Comparison of ENCODE assay signal across 8 mouse cellular contexts in genomic region chr19:41847614-41847991, GRCm38 (mm10). TPM values are rescaled to one million over a fixed set of nuclear protein-coding genes. Genes with fewer than 3 reads are reported as not detected.
DNase-seq lines count a peak whose midpoint lies in the region; ATAC-seq lines count a peak whose summit lies in the region.
"Not testable (repeated sequence)": the region's sequence is repeated elsewhere in the genome, so short reads cannot be mapped to it uniquely, and the experiment has no call there.

No protein-coding gene starts in this region.

- under 1% methylated on average over 40 of the region's 53 CpGs for WGBS in embryonic facial prominence, embryonic 15.5 days
- 0% methylated on average over 38 of the region's 53 CpGs for WGBS in intestine, embryonic 14.5 days
- 0% methylated on average over 43 of the region's 53 CpGs for WGBS in limb, embryonic 15.5 days

- H3K9me3 ChIP-seq in embryonic facial prominence, embryonic 15.5 days (replicated peaks); intestine, embryonic 14.5 days (ENCODE audit: control insufficient read depth, low read length); limb, embryonic 15.5 days: not testable (repeated sequence)

- H3K27ac ChIP-seq in embryonic facial prominence, embryonic 15.5 days (replicated peaks), result peak overlapping the region; percentile 94
- peak overlapping the region; percentile 92 for H3K27ac ChIP-seq in intestine, embryonic 14.5 days (ENCODE audit: low read depth)
- H3K27ac ChIP-seq in limb, embryonic 15.5 days, result peak overlapping the region; percentile 91

- H3K4me3 ChIP-seq in embryonic facial prominence, embryonic 15.5 days (replicated peaks), result peak overlapping the region; percentile 72
- H3K4me3 ChIP-seq in intestine, embryonic 14.5 days (ENCODE audit: low read depth, low read length), result peak overlapping the region; percentile 67
- H3K4me3 ChIP-seq in limb, embryonic 15.5 days, result peak overlapping the region; percentile 70

- H3K4me1 ChIP-seq in embryonic facial prominence, embryonic 15.5 days, result peaks cover 29% of the 10 kb centered on the region
- H3K4me1 ChIP-seq in intestine, embryonic 14.5 days (replicated peaks; ENCODE audit: control insufficient read depth, insufficient read depth, low read length), result not testable (repeated sequence)
- peaks cover 30% of the 10 kb centered on the region for H3K4me1 ChIP-seq in limb, embryonic 15.5 days

- ATAC-seq in embryonic facial prominence, embryonic 15.5 days (ENCODE audit: insufficient number of reproducible peaks, low FRiP score, low TSS enrichment, low read depth), result peak; percentile 26; the same call in 1 of the 2 replicates
- ATAC-seq in intestine, embryonic 14.5 days (replicated peaks; ENCODE audit: low FRiP score, low TSS enrichment, low read depth), result not testable (repeated sequence)
- peak; percentile 33; the same call in 1 of the 2 replicates for ATAC-seq in limb, embryonic 15.5 days (ENCODE audit: insufficient number of reproducible peaks, low FRiP score, low TSS enrichment, low read depth)
- peak; percentile 22 for ATAC-seq in megakaryocyte progenitor cell, adult 5-6 weeks (replicated peaks; ENCODE audit: poor library complexity)

- H3K27me3 ChIP-seq in embryonic facial prominence, embryonic 15.5 days; intestine, embryonic 14.5 days (replicated peaks; ENCODE audit: control insufficient read depth, insufficient read depth, low read length); limb, embryonic 15.5 days: not testable (repeated sequence)

- peak overlapping the region; percentile 98 for H3K4me2 ChIP-seq in embryonic facial prominence, embryonic 15.5 days (replicated peaks)
- H3K4me2 ChIP-seq in intestine, embryonic 14.5 days (ENCODE audit: low read length), result peak overlapping the region; percentile 91
- H3K4me2 ChIP-seq in limb, embryonic 15.5 days, result peak overlapping the region; percentile 97

- not testable (repeated sequence) for H3K36me3 ChIP-seq in embryonic facial prominence, embryonic 15.5 days; intestine, embryonic 14.5 days (ENCODE audit: control insufficient read depth, insufficient read depth, low read length); limb, embryonic 15.5 days

- peak overlapping the region; percentile 50 for H3K9ac ChIP-seq in embryonic facial prominence, embryonic 15.5 days
- peak overlapping the region; percentile 74 for H3K9ac ChIP-seq in intestine, embryonic 14.5 days (ENCODE audit: low read length)
- H3K9ac ChIP-seq in limb, embryonic 15.5 days, result peak overlapping the region; percentile 61

- DNase-seq in adrenal gland, postnatal 10 days, result peak; percentile 60
- peak; percentile 26 for DNase-seq in heart, adult 8-10 months (ENCODE audit: low spot score)
- DNase-seq in intestine, embryonic 14.5 days (ENCODE audit: low spot score), result peak; percentile 87
- DNase-seq in right cerebral cortex, postnatal 10 days (ENCODE audit: low spot score in 2 of 2), result peak; percentile 69 to 79
- peak; percentile 16 for DNase-seq in yolk sac, embryonic 10.5 days (ENCODE audit: low spot score)

RNA-seq across cellular contexts. Expression of gene Frat2, which starts 0.3 kb away (rescaled TPM):
- total RNA-seq in adrenal gland, postnatal 10 days (2021), result 1 to 10 TPM; 4.8 to 7.1 TPM
- polyA plus RNA-seq in embryonic facial prominence, embryonic 15.5 days (2015; fragmentation: Nextera tagmentation; extraction: Ambion mirVana), result 5.6 and 7.1 TPM in 2 replicates
- total RNA-seq in heart, adult 8-10 months (2022), result 1 to 10 TPM; 2.2 to 4.6 (median 2.5) TPM
- polyA plus RNA-seq in intestine, embryonic 14.5 days (2014; fragmentation: Nextera tagmentation; extraction: Ambion mirVana), result 6.4 and 6.5 TPM in 2 replicates
- polyA plus RNA-seq in limb, embryonic 15.5 days (2015; fragmentation: Nextera tagmentation; extraction: Ambion mirVana), result 2.1 and 2.2 TPM in 2 replicates
- 25.2 and 27.8 TPM in 2 replicates for total RNA-seq in megakaryocyte progenitor cell, adult 5-6 weeks (2015)
- total RNA-seq in megakaryocyte progenitor cell, adult 5-6 weeks (2017), result 28.2 and 29.8 TPM in 2 replicates

RNA-seq across cellular contexts. Expression of gene Frat1, which starts 17.8 kb away (rescaled TPM):
- 10 to 100 TPM in 1 of 2 experiments, 1 to 10 TPM in 1; 8.6 to 11.7 TPM for total RNA-seq in adrenal gland, postnatal 10 days (2021)
- 6.6 and 7.0 TPM in 2 replicates for polyA plus RNA-seq in embryonic facial prominence, embryonic 15.5 days (2015; fragmentation: Nextera tagmentation; extraction: Ambion mirVana)
- 1 to 10 TPM; 1.9 to 4.5 (median 3.4) TPM for total RNA-seq in heart, adult 8-10 months (2022)
- polyA plus RNA-seq in intestine, embryonic 14.5 days (2014; fragmentation: Nextera tagmentation; extraction: Ambion mirVana), result 13.3 and 15.4 TPM in 2 replicates
- polyA plus RNA-seq in limb, embryonic 15.5 days (2015; fragmentation: Nextera tagmentation; extraction: Ambion mirVana), result 3.8 and 4.0 TPM in 2 replicates
- total RNA-seq in megakaryocyte progenitor cell, adult 5-6 weeks (2015), result 9.1 TPM in 2 replicates
- total RNA-seq in megakaryocyte progenitor cell, adult 5-6 weeks (2017), result 9.5 and 11.7 TPM in 2 replicates

RNA-seq across cellular contexts. Expression of gene Arhgap19, which starts 45.8 kb away (rescaled TPM):
- total RNA-seq in adrenal gland, postnatal 10 days (2021), result 1 to 10 TPM; 7.6 to 8.6 TPM
- 17.3 and 17.5 TPM in 2 replicates for polyA plus RNA-seq in embryonic facial prominence, embryonic 15.5 days (2015; fragmentation: Nextera tagmentation; extraction: Ambion mirVana)
- 1 to 10 TPM; 1.6 to 2.6 (median 2.0) TPM for total RNA-seq in heart, adult 8-10 months (2022)
- 25.5 and 29.0 TPM in 2 replicates for polyA plus RNA-seq in intestine, embryonic 14.5 days (2014; fragmentation: Nextera tagmentation; extraction: Ambion mirVana)
- 16.2 and 17.2 TPM in 2 replicates for polyA plus RNA-seq in limb, embryonic 15.5 days (2015; fragmentation: Nextera tagmentation; extraction: Ambion mirVana)
- total RNA-seq in megakaryocyte progenitor cell, adult 5-6 weeks (2015), result 48.6 and 50.6 TPM in 2 replicates
- 56.7 and 57.3 TPM in 2 replicates for total RNA-seq in megakaryocyte progenitor cell, adult 5-6 weeks (2017)

RNA-seq across cellular contexts. Expression of gene Rrp12, which starts 48.4 kb away (rescaled TPM):
- total RNA-seq in adrenal gland, postnatal 10 days (2021), result 10 to 100 TPM; 12.6 to 12.8 TPM
- polyA plus RNA-seq in embryonic facial prominence, embryonic 15.5 days (2015; fragmentation: Nextera tagmentation; extraction: Ambion mirVana), result 16.1 and 16.7 TPM in 2 replicates
- total RNA-seq in heart, adult 8-10 months (2022), result 10 to 100 TPM; 16.4 to 18.7 (median 18.5) TPM
- 16.2 and 16.3 TPM in 2 replicates for polyA plus RNA-seq in intestine, embryonic 14.5 days (2014; fragmentation: Nextera tagmentation; extraction: Ambion mirVana)
- 16.1 and 17.4 TPM in 2 replicates for polyA plus RNA-seq in limb, embryonic 15.5 days (2015; fragmentation: Nextera tagmentation; extraction: Ambion mirVana)
- 10.4 and 10.5 TPM in 2 replicates for total RNA-seq in megakaryocyte progenitor cell, adult 5-6 weeks (2015)
- 18.9 and 20.5 TPM in 2 replicates for total RNA-seq in megakaryocyte progenitor cell, adult 5-6 weeks (2017)

Comparison
In these comparisons a context has a peak if more than half of its experiments do, and no peak if none do; other contexts are left out.
1. DNase-seq: peak in every context shown above with its lines; median percentile 87 in intestine, embryonic 14.5 days; 74 in right cerebral cortex, postnatal 10 days; 60 in adrenal gland, postnatal 10 days; 26 in heart, adult 8-10 months; 16 in yolk sac, embryonic 10.5 days.
2. RNA of gene Arhgap19, which starts 45.8 kb away (total RNA-seq): 48.6 to 57.3 TPM in megakaryocyte progenitor cell, adult 5-6 weeks; 7.6 to 8.6 TPM in adrenal gland, postnatal 10 days and 1.6 to 2.6 TPM in heart, adult 8-10 months; every median in the first group is over 4 times any median in the second.
3. Peak in every context shown above with its lines, with median percentiles within 50 percentile points of each other: H3K27ac ChIP-seq, H3K4me2 ChIP-seq, H3K4me3 ChIP-seq and H3K9ac ChIP-seq.